Mouse (Mus musculus): ENCODE data around the gene Irf2bp2. TPM values are rescaled to one million over a fixed set of nuclear protein-coding genes. Genes with fewer than 3 reads are reported as not detected.

The Irf2bp2 gene
- 10 to 100 TPM; 56.9 to 62.5 TPM for total RNA-seq (2021)
- long read RNA-seq, experiment 1, full-length matches to known transcripts: 31 of 39 reads
- long read RNA-seq, experiment 1, partial matches to known transcripts: 0 of 39 reads
- long read RNA-seq, experiment 1, other reads (novel, unspliced or antisense): 8 of 39 reads
- long read RNA-seq, experiment 2, full-length matches to known transcripts: 31 of 44 reads
- long read RNA-seq, experiment 2, partial matches to known transcripts: 0 of 44 reads
- long read RNA-seq, experiment 2, other reads (novel, unspliced or antisense): 13 of 44 reads

- intact Hi-C loops (cut with DNase I): loop anchor here (1.0 to 5.0 kb wide), 4 partner anchors 70 to 327 kb away; no protein-coding TSS in a partner anchor
- DNase-seq (ENCODE audit: low spot score in 2 of 2): peak; percentile 90 to 92
Observed at GRCm38 (mm10) chr8:126593889-126594480, at the start of gene Irf2bp2. Irf2bp2 (minus strand) TSS chr8:126593986.

- intact Hi-C loops (cut with DNase I): no loop called here
- DNase-seq (ENCODE audit: low spot score in 2 of 2): no peak
Observed at GRCm38 (mm10) chr8:126642665-126643064, 48.9 kb upstream of the Irf2bp2 start.

DNA sequence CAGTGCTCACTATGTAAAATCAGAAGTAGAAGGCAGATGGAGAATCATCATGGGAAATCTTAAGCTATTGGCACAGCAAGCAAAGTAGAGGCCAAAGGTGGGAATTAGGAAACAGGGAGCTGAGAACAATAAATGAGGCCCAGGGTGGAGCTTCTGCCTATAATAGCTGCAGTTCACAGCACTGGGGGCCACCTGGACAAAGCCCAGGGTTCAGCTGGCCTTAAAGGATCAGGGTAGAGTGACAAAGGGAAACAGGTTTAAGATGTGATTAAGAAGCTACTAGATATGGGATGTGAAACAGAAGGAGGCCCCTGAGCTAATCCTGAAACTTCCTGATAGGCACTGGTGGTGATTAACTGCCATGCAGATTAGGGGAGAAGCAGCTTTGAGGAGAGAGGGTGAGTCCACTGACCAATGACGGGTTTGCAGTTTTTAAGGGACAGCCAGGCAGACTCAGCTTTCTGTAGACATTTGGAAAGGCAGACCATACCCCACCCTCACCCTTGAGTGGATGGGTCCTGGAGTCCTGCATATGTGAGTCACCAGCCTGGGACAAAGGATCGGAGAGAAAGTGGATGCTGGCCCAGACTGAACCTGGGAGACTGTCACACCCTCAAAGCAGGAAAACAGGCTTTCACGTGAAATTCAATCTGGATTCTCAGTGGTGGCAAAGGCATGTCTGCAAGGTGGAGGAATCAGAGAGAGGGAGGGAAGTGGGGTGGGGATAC, 47.9 kb upstream of the Irf2bp2 start:
- no peak for DNase-seq (ENCODE audit: low spot score in 2 of 2)
- intact Hi-C loops (cut with DNase I): no loop called here

DNA sequence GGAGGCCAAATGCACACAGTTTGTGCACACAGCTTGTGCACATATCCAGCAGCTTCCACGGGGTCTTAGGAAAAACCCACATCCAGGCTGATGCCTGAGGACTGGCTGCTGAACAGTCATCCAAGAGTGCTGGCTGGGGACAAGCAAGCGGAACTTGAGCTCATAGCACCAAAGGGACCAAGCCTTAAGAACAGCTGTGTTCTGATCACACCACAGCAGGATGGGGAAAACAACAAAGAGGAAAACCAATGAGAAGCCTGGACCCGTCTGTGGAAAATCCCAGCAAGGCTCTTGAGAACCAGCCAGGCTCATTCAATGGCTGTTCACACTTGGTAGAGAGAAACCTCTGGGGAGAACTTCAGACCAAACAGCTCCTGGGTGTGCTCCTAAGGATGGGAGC, 45.4 kb upstream of the Irf2bp2 start:
- DNase-seq (ENCODE audit: low spot score in 2 of 2): no peak

GRCm38 (mm10) chr8:126638027-126638426, 44.2 kb upstream of the Irf2bp2 start:
- intact Hi-C loops (cut with DNase I): loop anchor here (5.0 kb wide), 1 partner anchor 36 kb away; no protein-coding TSS in a partner anchor
- DNase-seq (ENCODE audit: low spot score in 2 of 2): peak; percentile 65 to 67

More for the DNA sequence above, 45.4 kb upstream of the Irf2bp2 start:
- intact Hi-C loops (cut with DNase I): loop anchor here (5.0 kb wide), 1 partner anchor 37 kb away; no protein-coding TSS in a partner anchor

GRCm38 (mm10) chr8:126634541-126635048, 40.8 kb upstream of the Irf2bp2 start:
- intact Hi-C loops (cut with DNase I): loop anchor here (5.0 kb wide), 1 partner anchor 32 kb away; no protein-coding TSS in a partner anchor
- no peak for DNase-seq (ENCODE audit: low spot score in 2 of 2)

DNA sequence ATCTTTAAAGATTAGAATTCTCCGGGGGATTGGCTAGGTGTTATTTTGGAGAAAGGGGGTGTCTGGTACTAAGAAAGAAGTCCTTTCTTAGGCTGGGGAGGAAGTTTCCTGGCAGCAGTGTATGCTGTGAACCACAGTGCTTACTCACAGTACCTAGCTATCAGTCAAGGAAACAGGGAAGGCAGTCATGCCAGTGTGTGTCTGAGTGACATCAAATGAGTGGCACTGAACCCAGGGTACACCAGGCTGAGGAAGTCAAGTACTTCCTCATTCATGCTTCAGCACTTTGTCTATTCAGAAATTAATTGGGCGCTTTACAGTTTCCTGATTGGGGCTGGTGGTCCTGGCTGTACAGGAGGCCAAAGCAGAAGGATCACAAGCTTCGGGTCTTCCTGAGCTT, 34.8 kb upstream of the Irf2bp2 start:
- intact Hi-C loops (cut with DNase I): no loop called here
- no peak for DNase-seq (ENCODE audit: low spot score in 2 of 2)

DNA sequence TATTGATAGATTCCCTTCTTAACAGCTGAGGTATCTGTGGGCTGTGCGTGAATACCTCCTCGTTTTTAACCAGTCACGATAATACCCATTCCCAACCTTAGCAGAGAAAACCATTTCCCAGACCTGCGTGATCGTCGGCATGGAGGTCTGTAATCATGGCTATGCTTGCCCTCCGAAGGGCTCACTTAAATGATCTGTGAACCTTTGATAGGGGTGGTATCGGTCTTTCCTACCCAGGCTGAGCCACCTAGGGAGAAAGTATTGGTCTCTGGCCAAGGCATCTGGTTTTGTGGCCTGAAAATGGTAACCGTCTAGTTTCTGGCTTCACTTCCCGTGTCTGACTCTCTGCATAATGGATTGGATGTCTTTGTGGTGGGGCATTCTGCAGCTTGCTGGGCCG, 32.6 kb upstream of the Irf2bp2 start:
- DNase-seq (ENCODE audit: low spot score in 2 of 2): no peak
- intact Hi-C loops (cut with DNase I): no loop called here

DNA sequence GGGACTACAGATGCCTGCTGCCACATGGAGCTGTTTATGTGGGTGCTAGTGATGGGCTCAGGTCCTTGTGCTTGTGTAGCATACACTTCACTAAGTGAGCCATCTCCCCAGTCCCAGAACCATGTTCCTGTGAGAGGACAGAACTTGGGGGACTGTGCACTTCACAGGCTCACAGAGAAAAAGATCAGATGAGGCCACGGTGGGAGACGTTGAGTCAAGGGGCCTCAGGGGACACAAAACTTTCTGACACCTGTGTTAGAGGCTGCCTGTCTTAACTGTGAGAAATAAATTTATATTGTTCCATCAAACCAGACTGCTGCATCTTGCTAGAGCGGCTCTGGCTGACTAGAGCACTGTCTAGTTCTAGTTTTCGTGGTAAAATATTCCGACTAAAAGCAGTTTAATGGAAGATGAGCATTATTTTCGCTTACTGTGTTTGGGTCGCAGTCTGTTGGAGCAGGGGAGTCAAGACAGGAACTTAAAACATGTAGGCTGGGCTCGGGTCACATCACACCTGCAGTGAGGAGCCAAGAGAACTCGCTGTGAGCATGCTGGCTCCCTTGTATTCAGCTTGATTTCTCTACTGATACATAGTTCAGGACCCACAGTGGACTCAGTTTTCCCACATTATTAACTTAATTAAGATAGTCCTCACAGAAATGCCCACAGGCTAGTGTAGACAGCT, 28.5 kb upstream of the Irf2bp2 start:
- intact Hi-C loops (cut with DNase I): no loop called here

GRCm38 (mm10) chr8:126620721-126621120, 26.9 kb upstream of the Irf2bp2 start:
- no peak for DNase-seq (ENCODE audit: low spot score in 2 of 2)

More for the DNA sequence above, 28.5 kb upstream of the Irf2bp2 start:
- no peak for DNase-seq (ENCODE audit: low spot score in 2 of 2)

GRCm38 (mm10) chr8:126619487-126619886, 25.7 kb upstream of the Irf2bp2 start:
- intact Hi-C loops (cut with DNase I): no loop called here
- DNase-seq (ENCODE audit: low spot score in 2 of 2): no peak

More at GRCm38 (mm10) chr8:126620721-126621120, 26.9 kb upstream of the Irf2bp2 start:
- intact Hi-C loops (cut with DNase I): no loop called here

- intact Hi-C loops (cut with DNase I): no loop called here
- DNase-seq (ENCODE audit: low spot score in 2 of 2): no peak
Observed at GRCm38 (mm10) chr8:126617665-126618064, 23.9 kb upstream of the Irf2bp2 start.

DNA sequence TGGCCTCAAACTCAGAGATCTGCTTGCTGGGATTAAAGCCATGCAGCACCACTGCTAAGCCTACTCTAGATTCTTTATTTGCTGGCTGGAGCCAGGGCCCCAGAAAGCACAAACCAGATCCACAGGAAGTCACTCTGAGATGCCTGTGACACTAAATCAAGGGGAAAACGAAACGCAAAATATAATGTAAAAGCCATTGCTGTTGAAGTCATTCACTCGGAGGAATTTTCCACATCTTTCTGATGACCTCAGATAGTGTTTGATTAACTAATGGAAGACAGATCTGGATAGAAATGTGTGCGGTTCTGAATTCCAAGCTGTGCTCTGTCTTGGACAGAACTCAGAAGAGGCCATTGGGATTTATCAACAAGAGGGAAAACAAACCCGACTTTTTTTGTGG, 22.9 kb upstream of the Irf2bp2 start:
- DNase-seq (ENCODE audit: low spot score in 2 of 2): no peak
- intact Hi-C loops (cut with DNase I): no loop called here

- DNase-seq (ENCODE audit: low spot score in 2 of 2): no peak
- intact Hi-C loops (cut with DNase I): no loop called here
Observed at GRCm38 (mm10) chr8:126615765-126616164, 22.0 kb upstream of the Irf2bp2 start.

- DNase-seq (ENCODE audit: low spot score in 2 of 2): no peak
- intact Hi-C loops (cut with DNase I): no loop called here
Observed at GRCm38 (mm10) chr8:126614740-126615132, 20.9 kb upstream of the Irf2bp2 start.

- no peak for DNase-seq (ENCODE audit: low spot score in 2 of 2)
- intact Hi-C loops (cut with DNase I): no loop called here
Observed at GRCm38 (mm10) chr8:126614062-126614739, 20.4 kb upstream of the Irf2bp2 start.

DNA sequence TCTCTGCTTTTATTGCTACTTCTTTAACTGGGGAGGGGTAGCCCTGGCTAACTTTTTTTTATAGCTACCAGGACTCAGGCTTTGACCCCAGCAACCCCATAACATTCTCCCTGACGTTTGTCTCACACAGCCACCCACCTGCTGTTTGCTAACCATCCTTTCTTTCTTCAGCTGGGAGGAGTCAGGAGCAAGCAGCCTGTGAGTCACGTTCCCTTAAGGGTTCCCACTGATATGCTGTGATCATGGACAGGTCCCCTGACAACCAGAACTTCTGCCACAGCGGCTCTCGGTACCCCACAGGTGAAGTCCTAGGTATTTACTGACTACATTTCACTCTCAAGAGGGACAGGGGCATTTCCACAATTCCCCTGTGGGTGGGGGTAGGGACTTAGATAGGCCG, 19.4 kb upstream of the Irf2bp2 start:
- intact Hi-C loops (cut with DNase I): no loop called here
- DNase-seq (ENCODE audit: low spot score in 2 of 2): no peak

DNA sequence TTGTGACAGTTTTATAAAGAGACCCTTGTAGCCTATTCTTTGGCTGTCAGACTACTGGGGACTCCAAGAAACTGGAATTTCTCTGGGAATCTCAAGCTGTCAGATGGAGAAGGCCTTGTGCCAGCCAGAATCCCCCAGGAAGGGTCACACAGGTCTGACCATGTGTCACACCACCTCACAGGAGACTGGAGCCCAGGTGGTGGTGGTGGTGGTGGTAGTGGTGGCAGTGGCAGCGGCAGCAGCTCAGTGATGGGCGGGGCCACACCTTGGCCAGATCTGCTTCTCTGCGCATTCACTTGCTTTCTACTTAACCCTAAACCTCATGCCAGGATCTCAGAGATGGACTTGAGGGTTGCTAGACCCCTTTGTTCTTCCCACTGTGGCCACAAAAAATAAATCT, 19.0 kb upstream of the Irf2bp2 start:
- DNase-seq (ENCODE audit: low spot score in 2 of 2): no peak
- intact Hi-C loops (cut with DNase I): no loop called here

DNA sequence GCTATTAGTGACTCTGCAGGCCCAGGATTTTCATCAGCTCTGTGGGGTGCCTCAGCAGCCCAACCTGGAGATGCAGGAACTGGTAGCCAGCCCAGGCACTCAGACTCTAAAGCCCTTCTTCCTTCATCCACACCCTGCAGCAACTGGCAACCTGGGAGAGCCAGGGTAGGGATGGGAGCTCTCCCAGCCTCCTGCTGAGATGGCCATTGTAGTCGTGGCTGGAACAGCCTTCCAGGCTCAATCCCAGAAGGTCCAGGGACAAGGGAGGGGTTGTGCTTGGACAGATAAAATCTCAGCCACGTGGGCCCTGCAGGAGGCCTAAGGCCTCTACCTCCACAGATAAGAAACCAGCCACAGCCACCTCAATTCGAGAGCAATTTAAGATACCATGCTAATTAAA, 16.9 kb upstream of the Irf2bp2 start:
- intact Hi-C loops (cut with DNase I): no loop called here
- no peak for DNase-seq (ENCODE audit: low spot score in 2 of 2)
